Mouse (Mus musculus) heart, adult 10 weeks (tissue): Measurements from ENCODE around the gene Ncaph2. TPM values are rescaled to one million over a fixed set of nuclear protein-coding genes. Genes with fewer than 3 reads are reported as not detected.

Experiments used
- polyA plus RNA-seq: library from polyadenylated mRNA; stranded (reverse); fragments of 350-450 nt; fragmentation: Illumina TruSeq; extraction: RNeasy Lipid Tissue Mini Kit (QIAGEN cat#74804); gene quantifications from one replicate; pipeline ENCODE4 v1.2.3, GENCODE M21; 2014; ENCODE audit warnings: low read depth, low replicate concordance

Gene Ncaph2
- 46.5 TPM for polyA plus RNA-seq

DNA sequence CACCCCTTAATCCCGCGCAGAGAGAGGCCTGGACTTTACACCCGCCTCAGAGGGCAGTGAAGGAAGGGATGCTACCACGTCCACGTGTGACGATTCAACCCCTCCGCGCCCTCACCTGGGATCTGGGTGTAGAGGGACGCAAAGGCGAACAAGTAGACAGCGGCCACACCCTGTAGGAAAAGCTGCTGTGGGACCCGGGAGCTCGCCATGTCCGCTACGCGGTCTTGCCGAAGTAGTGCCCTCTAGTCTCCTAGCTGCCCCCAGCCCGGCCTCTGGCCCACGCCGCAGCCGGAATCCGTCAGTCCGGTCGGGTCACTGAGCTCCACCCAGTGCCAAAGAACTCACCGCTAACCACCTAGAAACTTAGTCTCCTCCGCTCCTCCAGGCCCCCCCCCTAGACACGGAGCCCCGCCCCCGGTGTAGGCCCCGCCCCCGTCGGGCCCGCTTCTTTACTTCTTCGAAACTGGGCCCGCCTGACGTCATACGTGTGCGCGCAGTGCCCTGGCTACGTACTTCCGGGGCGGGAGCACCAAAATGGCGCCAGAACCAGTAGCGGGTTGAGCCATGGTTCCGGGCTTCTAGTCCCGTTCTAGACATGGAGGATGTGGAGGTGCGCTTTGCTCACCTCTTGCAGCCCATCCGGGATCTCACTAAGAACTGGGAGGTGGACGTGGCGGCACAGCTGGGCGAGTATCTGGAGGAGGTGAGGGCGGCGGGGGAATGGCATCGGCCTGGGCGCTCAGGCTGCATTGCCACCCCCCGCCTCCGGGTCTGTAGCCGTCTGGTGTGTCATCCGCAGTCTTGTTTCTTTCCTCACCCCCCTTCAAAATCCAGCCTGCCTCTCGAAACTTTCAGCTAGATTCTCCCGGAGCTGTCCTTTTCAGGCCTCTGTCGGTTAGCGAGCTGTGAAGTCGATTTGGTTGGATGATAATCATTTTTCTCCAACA is at the start of gene Ncaph2, which contains the start of gene Lmf2:
Gene Ncaph2 (plus strand): TSS at position 479 of the 947 bp plus-strand sequence.
Gene Lmf2 (minus strand): TSS at position 419 of the 947 bp plus-strand sequence.

GRCm38 (mm10) chr15:89315190-89315731 is 40.3 kb upstream of the Ncaph2 start, which contains the start of gene Sbf1:
Sbf1 (minus strand) TSS chr15:89315311.

GRCm38 (mm10) chr15:89322670-89323522 is 32.6 kb upstream of the Ncaph2 start, which contains the start of gene Adm2:
Adm2 (plus strand) TSS chr15:89322720.

DNA sequence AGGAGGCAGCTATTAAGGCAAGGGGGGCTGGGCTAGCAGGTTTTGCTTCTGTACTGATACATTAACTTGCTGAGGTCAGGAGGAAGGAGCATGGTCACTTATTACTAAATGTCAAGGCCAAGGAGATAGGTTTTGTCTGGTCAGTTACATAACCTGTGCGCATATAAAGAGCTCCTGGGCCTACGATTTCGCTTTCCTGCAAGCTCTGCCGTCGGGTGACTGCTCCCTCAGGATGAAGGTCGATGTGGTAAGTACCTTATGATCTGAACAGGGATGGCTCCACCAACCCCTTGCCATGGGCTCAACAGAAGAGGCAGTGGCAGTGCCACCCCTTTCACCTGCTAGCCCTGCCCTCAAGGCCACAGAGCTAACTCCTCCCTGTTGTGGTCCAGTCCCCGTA is 21.2 kb upstream of the Ncaph2 start, which contains the start of gene Miox:
Gene Miox (plus strand): TSS at position 128 of the 400 bp plus-strand sequence.

DNA sequence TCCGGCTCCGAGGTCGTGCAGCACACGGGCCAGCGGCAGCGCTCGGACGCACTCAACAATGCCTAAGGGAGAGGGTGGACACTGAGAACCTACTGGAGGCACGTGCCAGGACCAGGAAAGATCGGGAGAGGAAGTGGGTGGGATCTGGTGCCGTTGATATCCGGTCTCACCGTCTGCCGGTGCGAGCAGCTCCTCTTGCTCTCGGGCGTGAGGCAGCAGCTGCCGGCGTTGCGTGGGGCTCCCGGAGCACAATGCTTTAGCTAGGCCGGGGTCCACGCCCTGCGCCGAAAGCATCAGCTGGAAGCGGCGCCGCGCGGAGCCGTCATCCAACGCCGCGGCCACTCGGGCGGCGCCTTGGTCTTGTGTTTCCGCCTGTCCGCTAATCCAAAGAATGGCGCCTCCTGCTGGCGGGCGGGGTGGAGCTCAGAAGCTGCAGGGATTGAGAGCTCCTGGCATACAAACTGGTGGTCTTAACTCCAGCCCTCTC is 18.3 kb downstream of the Ncaph2 start, which contains the start of gene Sco2:
Gene Sco2 (minus strand): TSS at position 85 of the 487 bp plus-strand sequence.

GRCm38 (mm10) chr15:89376957-89377356 is 21.4 kb downstream of the Ncaph2 start, which contains the start of gene Tymp:
Tymp (minus strand) TSS chr15:89377039.

GRCm38 (mm10) chr15:89378831-89379401 is 23.4 kb downstream of the Ncaph2 start, which contains the start of gene Odf3b:
Odf3b (minus strand) TSS chr15:89379282.

DNA sequence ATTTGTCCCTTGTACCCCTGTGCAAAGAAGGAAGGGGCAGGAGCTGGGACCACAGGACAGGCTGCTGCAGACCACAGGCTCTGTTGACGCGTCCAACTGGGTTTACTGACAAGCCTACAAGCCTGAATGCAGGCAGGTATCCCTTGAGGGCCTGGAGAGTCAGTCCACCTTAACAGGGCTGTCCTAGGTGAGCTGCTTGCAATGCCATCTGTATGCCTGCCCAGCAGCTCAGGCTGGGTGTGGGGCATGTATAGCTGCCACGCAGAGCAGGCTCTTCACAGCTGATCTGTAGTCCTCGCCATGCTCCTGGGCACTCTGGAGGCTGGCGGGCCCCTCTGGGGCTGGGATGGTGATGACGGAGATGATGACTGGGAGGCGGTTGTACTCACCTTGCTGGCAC is 29.1 kb downstream of the Ncaph2 start, which contains the start of gene Klhdc7b:
Gene Klhdc7b (plus strand): TSS at position 301 of the 400 bp plus-strand sequence.

DNA sequence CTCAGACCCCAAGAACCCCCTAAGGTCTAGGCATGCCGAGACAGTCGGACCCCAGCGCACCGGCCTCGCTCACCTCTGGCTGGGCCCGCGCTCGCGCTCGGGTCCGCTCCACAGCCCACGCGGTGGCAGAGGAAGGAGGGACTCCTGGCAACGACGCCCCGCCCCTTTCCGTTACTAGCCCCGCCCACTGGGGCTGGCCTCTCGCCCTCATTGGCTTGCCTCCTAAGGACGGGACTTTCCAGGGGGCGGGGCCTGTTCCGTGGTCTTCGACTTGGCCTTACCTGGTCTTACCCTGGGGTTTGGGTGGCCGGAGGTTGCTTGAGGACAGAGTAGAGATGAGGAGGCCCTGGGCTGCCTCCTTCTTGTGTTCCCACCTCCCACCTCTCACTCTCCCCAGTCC is 54.6 kb downstream of the Ncaph2 start, which contains the start of gene Syce3:
Gene Syce3 (minus strand): TSS at position 386 of the 400 bp plus-strand sequence.

Other genes starting within 250 kb of the Ncaph2 start
- gene Tubgcp6, start 232.6 kb upstream of the Ncaph2 start, polyA plus RNA-seq: 9.0 TPM
- 12.0 TPM for gene Hdac10, start 227.0 kb upstream of the Ncaph2 start, polyA plus RNA-seq
- 34.4 TPM for gene Mapk12, start 215.0 kb upstream of the Ncaph2 start, polyA plus RNA-seq
- 3.5 TPM for gene Mapk11, start 206.1 kb upstream of the Ncaph2 start, polyA plus RNA-seq
- 81.6 TPM for gene Plxnb2, start 174.9 kb upstream of the Ncaph2 start, polyA plus RNA-seq
- gene Dennd6b, start 159.2 kb upstream of the Ncaph2 start, polyA plus RNA-seq: 16.5 TPM
- gene Ppp6r2, start 144.2 kb upstream of the Ncaph2 start, polyA plus RNA-seq: 49.4 TPM
- gene Sbf1, start 40.4 kb upstream of the Ncaph2 start, polyA plus RNA-seq: 45.0 TPM
- gene Adm2, start 33.0 kb upstream of the Ncaph2 start, polyA plus RNA-seq: not detected
- not detected for gene Miox, start 21.3 kb upstream of the Ncaph2 start, polyA plus RNA-seq
- 25.2 TPM for gene Lmf2, start 60 bp upstream of the Ncaph2 start, polyA plus RNA-seq
- 23.0 TPM for gene Sco2, start 18.1 kb downstream of the Ncaph2 start, polyA plus RNA-seq
- 0.86 TPM for gene Tymp, start 21.3 kb downstream of the Ncaph2 start, polyA plus RNA-seq
- gene Odf3b, start 23.6 kb downstream of the Ncaph2 start, polyA plus RNA-seq: 2.5 TPM
- not detected for gene Klhdc7b, start 29.2 kb downstream of the Ncaph2 start, polyA plus RNA-seq
- gene Syce3, start 54.8 kb downstream of the Ncaph2 start, polyA plus RNA-seq: not detected
- 568 TPM for gene Cpt1b, start 70.1 kb downstream of the Ncaph2 start, polyA plus RNA-seq
- 1.8 TPM for gene C730034F03Rik, start 73.9 kb downstream of the Ncaph2 start, polyA plus RNA-seq
- gene Gm44502, start 74.0 kb downstream of the Ncaph2 start, polyA plus RNA-seq: 1.3 TPM
- gene Chkb, start 74.2 kb downstream of the Ncaph2 start, polyA plus RNA-seq: 106 TPM
- gene Mapk8ip2, start 98.2 kb downstream of the Ncaph2 start, polyA plus RNA-seq: 0.10 TPM
- gene Arsa, start 121.7 kb downstream of the Ncaph2 start, polyA plus RNA-seq: 13.2 TPM
- 24.1 TPM for gene Shank3, start 143.9 kb downstream of the Ncaph2 start, polyA plus RNA-seq
- gene Acr, start 212.6 kb downstream of the Ncaph2 start, polyA plus RNA-seq: not detected
- gene Rabl2, start 236.2 kb downstream of the Ncaph2 start, polyA plus RNA-seq: 6.0 TPM